Mouse (Mus musculus): Measurements from ENCODE around the gene Omt2b. TPM values are rescaled to one million over a fixed set of nuclear protein-coding genes. Genes with fewer than 3 reads are reported as not detected.

Gene Omt2b
- polyA plus RNA-seq, 1 experiment from 2014 or later = not detected

DNA sequence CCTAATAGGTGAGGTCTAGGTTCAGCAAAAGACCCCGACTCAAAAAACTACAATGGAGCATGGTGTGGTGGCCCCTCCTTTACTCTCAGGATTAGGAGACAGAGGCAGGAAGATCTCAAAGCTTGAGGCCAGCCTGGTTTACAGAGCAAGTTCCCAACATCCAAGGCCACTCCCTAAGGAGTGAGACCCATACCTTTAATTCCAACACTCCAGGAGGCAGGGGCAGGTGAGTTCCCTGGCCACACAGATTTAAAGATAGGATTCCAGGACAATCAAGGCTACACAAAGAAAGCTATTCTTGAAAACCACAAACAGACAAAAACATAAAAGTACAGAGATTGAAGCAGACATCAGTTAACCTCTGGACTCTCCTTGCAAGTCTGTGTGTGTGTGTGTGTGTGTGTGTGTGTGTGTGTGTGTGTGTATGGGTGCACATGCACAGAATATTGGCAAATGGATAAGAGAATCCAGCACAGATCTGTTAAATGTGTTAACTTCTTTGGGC lies 47.5 kb downstream of the Omt2b start:
- H3K4me1 ChIP-seq (replicated peaks; ENCODE audit: control insufficient read depth, insufficient read depth, low read length) = peaks cover 14% of the 10 kb centered on the region
- H3K27me3 ChIP-seq (replicated peaks; ENCODE audit: control insufficient read depth, insufficient read depth, low read length) = no peaks in the 10 kb centered on the region
- ATAC-seq = no peak
- H3K4me2 ChIP-seq (ENCODE audit: low read length) = no peak overlapping the region
- no peak overlapping the region for H3K4me3 ChIP-seq (replicated peaks; ENCODE audit: low read length)
- no peaks in the 10 kb centered on the region for H3K9me3 ChIP-seq (ENCODE audit: control insufficient read depth, low read length)
- H3K27ac ChIP-seq (ENCODE audit: low read length) = no peak overlapping the region
- no peak overlapping the region for H3K9ac ChIP-seq (replicated peaks; ENCODE audit: low read depth, low read length)
- H3K36me3 ChIP-seq (ENCODE audit: control insufficient read depth, insufficient read depth) = no peaks in the 10 kb centered on the region
- 76% methylated on average over 1 of the region's 1 CpGs for WGBS

DNA sequence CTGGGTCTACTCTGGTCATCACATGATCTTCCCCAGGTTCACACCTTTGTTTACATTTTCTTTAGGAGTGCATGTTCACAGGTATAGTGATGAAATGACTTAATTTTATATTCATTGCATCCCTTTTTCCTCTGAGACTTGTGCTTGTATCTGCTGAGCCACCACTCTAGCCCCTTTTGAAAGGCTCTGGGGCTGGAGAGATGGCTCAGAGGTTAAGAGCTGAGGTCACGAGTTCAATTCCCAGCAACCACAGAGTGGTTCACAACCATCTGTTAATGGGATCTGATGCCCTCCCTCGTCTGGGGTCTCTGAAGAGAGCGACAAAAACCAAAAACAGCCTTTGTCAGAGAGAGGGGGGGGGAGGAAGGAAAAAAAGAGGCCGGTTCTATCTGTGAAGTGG lies 48.1 kb downstream of the Omt2b start:
- no peak overlapping the region for H3K4me2 ChIP-seq (ENCODE audit: low read length)
- peaks cover 14% of the 10 kb centered on the region for H3K4me1 ChIP-seq (replicated peaks; ENCODE audit: control insufficient read depth, insufficient read depth, low read length)
- no peak overlapping the region for H3K9ac ChIP-seq (replicated peaks; ENCODE audit: low read depth, low read length)
- H3K36me3 ChIP-seq (ENCODE audit: control insufficient read depth, insufficient read depth) = no peaks in the 10 kb centered on the region
- no peak for ATAC-seq
- WGBS = 86% methylated on average over 4 of the region's 4 CpGs
- H3K4me3 ChIP-seq (replicated peaks; ENCODE audit: low read length) = no peak overlapping the region
- no peaks in the 10 kb centered on the region for H3K27me3 ChIP-seq (replicated peaks; ENCODE audit: control insufficient read depth, insufficient read depth, low read length)
- H3K9me3 ChIP-seq (ENCODE audit: control insufficient read depth, low read length) = no peaks in the 10 kb centered on the region
- H3K27ac ChIP-seq (ENCODE audit: low read length) = no peak overlapping the region

DNA sequence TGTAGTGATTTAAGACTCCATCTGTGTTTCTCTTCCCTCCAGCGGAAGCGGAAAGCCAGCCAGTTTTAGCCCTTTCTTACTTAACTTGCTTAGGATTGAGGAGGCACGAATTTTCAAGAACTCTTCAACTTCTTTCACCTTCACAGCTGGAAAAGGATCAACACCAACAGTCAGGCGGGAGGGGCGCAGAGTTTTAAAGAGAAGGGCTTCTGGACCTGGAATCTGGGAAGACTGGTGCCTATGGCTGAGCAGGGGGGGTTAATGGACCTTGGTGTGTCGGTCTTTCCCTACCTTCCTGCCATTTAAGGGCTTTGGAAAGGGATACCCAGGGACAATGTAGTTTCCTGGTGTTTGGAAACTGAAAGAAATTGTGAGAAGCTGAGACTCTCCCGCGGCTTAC lies 50.2 kb downstream of the Omt2b start:
- ATAC-seq = no peak
- Histone ChIP-seq H3K27me3 (replicated peaks; ENCODE audit: control insufficient read depth, insufficient read depth, low read length) (no peaks in the 10 kb centered on the region), H3K4me3 (replicated peaks; ENCODE audit: low read length) (peak overlapping the region; percentile 42)

DNA sequence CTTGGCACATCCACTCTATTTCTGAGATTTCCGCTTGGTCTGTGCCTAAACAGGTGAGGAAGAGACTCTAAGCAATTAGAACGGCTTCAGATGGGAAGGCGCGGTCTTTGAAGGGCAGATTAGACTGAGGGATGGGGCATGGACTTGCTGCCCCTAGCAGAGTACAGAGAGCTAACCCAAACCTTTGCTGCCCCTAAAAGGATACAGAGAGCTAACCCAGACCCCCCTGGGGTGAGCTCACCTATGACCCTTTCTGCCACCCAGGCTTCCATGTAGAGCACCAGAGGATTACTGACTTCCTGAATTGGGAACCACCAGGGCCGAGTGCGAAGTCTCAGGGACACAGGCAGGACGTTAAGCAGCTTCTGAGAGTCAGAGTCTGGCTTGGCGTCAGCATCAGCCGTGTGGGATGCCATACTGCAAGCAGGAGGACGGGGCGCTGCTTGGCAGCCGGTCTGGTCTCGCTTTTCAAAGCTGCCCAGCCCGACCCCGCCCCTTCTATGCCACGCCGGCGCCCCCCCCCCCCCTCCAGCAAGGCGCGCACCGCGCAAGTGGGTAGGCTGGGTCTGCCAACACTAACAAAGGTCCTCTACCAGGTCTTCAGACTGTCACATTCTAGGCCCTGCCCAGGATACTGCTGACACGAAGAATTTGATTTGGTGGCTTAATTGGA lies 50.9 kb downstream of the Omt2b start, which contains the start of gene Ooep:
TSS of gene Ooep (minus strand) at position 613 of the 673 bp plus-strand sequence.
- no peak within 1 kb of the TSS for H3K27ac ChIP-seq (ENCODE audit: low read length)
- no peaks in the 10 kb centered on the region for H3K9me3 ChIP-seq (ENCODE audit: control insufficient read depth, low read length)
- ATAC-seq = peak; percentile 97
- H3K4me2 ChIP-seq (ENCODE audit: low read length) = peak within 1 kb of the TSS; percentile 80
- WGBS = under 1% methylated on average over 18 of the region's 23 CpGs
- peaks cover 14% of the 10 kb centered on the region for H3K4me1 ChIP-seq (replicated peaks; ENCODE audit: control insufficient read depth, insufficient read depth, low read length)
- H3K9ac ChIP-seq (replicated peaks; ENCODE audit: low read depth, low read length) = peak within 1 kb of the TSS; percentile 58
- no peaks in the 10 kb centered on the region for H3K36me3 ChIP-seq (ENCODE audit: control insufficient read depth, insufficient read depth)
- H3K4me3 ChIP-seq (replicated peaks; ENCODE audit: low read length) = peak within 1 kb of the TSS; percentile 42
- H3K27me3 ChIP-seq (replicated peaks; ENCODE audit: control insufficient read depth, insufficient read depth, low read length) = no peaks in the 10 kb centered on the region

More for the DNA sequence above, 50.2 kb downstream of the Omt2b start:
- H3K9ac ChIP-seq (replicated peaks; ENCODE audit: low read depth, low read length) = peak overlapping the region; percentile 58
- H3K27ac ChIP-seq (ENCODE audit: low read length) = no peak overlapping the region
- H3K36me3 ChIP-seq (ENCODE audit: control insufficient read depth, insufficient read depth) = no peaks in the 10 kb centered on the region
- H3K4me1 ChIP-seq (replicated peaks; ENCODE audit: control insufficient read depth, insufficient read depth, low read length) = peaks cover 14% of the 10 kb centered on the region
- 18% methylated on average over 8 of the region's 8 CpGs for WGBS
- H3K9me3 ChIP-seq (ENCODE audit: control insufficient read depth, low read length) = no peaks in the 10 kb centered on the region
- peak overlapping the region; percentile 80 for H3K4me2 ChIP-seq (ENCODE audit: low read length)

Other genes with a start within 250 kb of the Omt2b start
- 56.9 and 60.2 TPM in 2 replicates for gene Fbxo9, start 218.5 kb upstream of the Omt2b start, polyA plus RNA-seq (2015; fragmentation: Nextera tagmentation; extraction: Ambion mirVana)
- gene Ick, start 218.4 kb upstream of the Omt2b start, polyA plus RNA-seq (2015; fragmentation: Nextera tagmentation; extraction: Ambion mirVana) = 39.4 and 40.4 TPM in 2 replicates
- 11.9 and 14.9 TPM in 2 replicates for gene Gsta4, start 144.8 kb upstream of the Omt2b start, polyA plus RNA-seq (2015; fragmentation: Nextera tagmentation; extraction: Ambion mirVana)
- not detected in 2 replicates for gene Gsta1, start 96.9 kb upstream of the Omt2b start, polyA plus RNA-seq (2015; fragmentation: Nextera tagmentation; extraction: Ambion mirVana)
- not detected in 2 replicates for gene Gm3776, start 70.5 kb upstream of the Omt2b start, polyA plus RNA-seq (2015; fragmentation: Nextera tagmentation; extraction: Ambion mirVana)
- gene Gm10639, start 37.7 kb upstream of the Omt2b start, polyA plus RNA-seq (2015; fragmentation: Nextera tagmentation; extraction: Ambion mirVana) = not detected in 2 replicates
- gene Omt2a, start 12.8 kb upstream of the Omt2b start, polyA plus RNA-seq (2015; fragmentation: Nextera tagmentation; extraction: Ambion mirVana) = not detected in 2 replicates
- gene Gsta2, start 28.2 kb downstream of the Omt2b start, polyA plus RNA-seq (2015; fragmentation: Nextera tagmentation; extraction: Ambion mirVana) = not detected in 2 replicates
- gene Dppa5a, start 40.6 kb downstream of the Omt2b start, polyA plus RNA-seq (2015; fragmentation: Nextera tagmentation; extraction: Ambion mirVana) = 1.9 and 3.8 TPM in 2 replicates
- gene Ooep, start 51.1 kb downstream of the Omt2b start, polyA plus RNA-seq (2015; fragmentation: Nextera tagmentation; extraction: Ambion mirVana) = 2.4 and 4.0 TPM in 2 replicates
- 0.25 and 0.30 TPM in 2 replicates for gene Ddx43, start 68.2 kb downstream of the Omt2b start, polyA plus RNA-seq (2015; fragmentation: Nextera tagmentation; extraction: Ambion mirVana)
- 0.54 and 0.84 TPM in 2 replicates for gene Cgas, start 115.6 kb downstream of the Omt2b start, polyA plus RNA-seq (2015; fragmentation: Nextera tagmentation; extraction: Ambion mirVana)
- gene Mto1, start 120.6 kb downstream of the Omt2b start, polyA plus RNA-seq (2015; fragmentation: Nextera tagmentation; extraction: Ambion mirVana) = 30.7 and 31.1 TPM in 2 replicates
- 1.0 and 1.3 TPM in 2 replicates for gene Gm17324, start 121.2 kb downstream of the Omt2b start, polyA plus RNA-seq (2015; fragmentation: Nextera tagmentation; extraction: Ambion mirVana)
- gene Eef1a1, start 161.6 kb downstream of the Omt2b start, polyA plus RNA-seq (2015; fragmentation: Nextera tagmentation; extraction: Ambion mirVana) = 3,742 and 4,125 TPM in 2 replicates

Measured in forebrain, embryonic 16.5 days (tissue).